Mouse (Mus musculus) c-Kit-positive CD71-positive TER-119-positive erythroid progenitor cells, embryonic 14.5 days (primary cell): ENCODE results near the gene Olfr815.
"Not testable (repeated sequence)": the region's sequence is repeated elsewhere in the genome, so short reads cannot be mapped to it uniquely, and the experiment has no call there.

ENCODE experiments used
- DNase-seq: peaks from one replicate; pipeline ENCODE4 v3.0.0-alpha.2; 2013; ENCODE audit warnings: low spot score

Olfr815 gene

DNA sequence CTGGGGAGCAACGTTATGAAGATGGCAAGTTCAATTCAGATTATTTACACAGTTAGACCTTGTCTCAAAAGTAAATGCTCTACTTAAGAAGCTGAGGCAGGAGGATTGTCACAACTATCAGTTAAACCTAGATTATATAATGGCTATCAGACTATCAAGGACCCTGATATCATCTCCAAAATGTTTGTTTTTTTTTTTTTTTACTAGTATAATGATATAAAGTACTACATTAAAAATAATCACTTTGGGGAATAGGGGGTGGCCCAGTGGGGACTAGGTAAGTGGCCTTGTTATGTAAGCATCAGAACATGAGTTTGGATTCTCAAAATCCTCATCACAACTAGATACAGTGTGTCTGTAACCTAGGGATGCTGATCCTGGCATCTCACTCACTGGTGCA is at the start of gene Olfr815:
Olfr815 (minus strand) TSS at position 101 of the 400 bp plus-strand sequence.
- not testable (repeated sequence) for DNase-seq

DNA sequence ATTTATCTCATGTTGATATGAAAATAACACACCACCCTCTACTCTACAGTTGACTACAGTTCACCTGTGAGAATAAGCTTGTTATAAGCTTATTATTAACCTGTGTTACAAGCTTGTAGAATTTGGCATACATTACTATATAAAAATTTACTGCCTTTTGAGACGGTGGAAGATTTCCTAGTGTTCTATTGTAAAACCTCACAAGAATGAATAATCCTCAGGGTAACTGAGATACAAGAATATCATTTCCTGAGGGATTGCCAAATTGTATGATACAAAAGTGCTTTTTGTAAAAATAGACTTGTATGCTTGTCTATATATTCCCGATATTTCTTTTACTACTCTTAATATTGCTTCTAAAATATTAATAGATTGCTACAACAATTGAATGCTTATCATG is 43.3 kb upstream of the Olfr815 start, which contains the start of gene Olfr818:
Olfr818 (minus strand) TSS at position 101 of the 400 bp plus-strand sequence.
- no peak for DNase-seq

GRCm38 (mm10) chr10:129915497-129915896 is 9.8 kb upstream of the Olfr815 start, which contains the start of gene Olfr816:
TSS of gene Olfr816 (minus strand) at chr10:129915597.
- no peak for DNase-seq

DNA sequence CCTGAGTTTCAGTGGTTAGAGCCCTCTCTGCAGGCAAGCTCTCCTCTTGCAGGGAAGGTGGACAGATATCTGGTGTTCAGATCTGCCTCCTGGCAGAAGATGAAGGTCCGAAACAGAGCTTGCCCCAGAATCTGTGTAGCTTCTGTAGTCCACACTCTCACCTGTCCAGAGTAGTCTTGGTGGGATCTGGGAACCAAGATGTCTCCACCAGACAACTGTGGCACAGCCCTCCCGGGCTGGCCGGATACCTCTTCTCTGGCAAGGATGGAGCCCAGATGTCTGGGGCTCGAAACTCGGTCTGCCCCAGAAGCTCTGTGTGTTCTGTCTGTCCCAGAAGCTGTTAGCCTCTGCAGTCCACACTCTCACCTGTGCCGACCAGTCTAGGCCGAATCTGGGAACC is 19.7 kb downstream of the Olfr815 start:
- DNase-seq = no peak

DNA sequence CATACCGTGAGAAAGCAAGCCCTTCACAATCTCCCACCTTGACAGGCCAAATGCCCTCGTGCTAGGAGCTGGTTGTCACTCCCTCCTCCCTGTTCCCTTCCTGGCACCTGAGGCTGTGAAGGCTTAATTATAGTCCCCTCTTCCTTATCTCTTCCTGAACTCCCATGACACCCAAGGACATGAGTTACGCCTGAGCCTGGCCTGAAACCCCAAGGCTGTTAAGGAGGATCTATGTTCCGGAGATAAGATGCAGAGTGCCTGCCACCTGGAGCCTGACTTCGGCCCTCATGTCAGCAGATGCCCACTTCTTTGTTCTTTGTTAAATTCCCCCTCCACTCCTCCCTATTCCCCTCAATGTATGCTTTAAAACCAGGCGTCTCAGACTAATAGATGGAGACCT is 20.2 kb downstream of the Olfr815 start:
- DNase-seq = not testable (repeated sequence)

- not testable (repeated sequence) for DNase-seq
These were observed 25.9 kb downstream of the Olfr815 start, which contains the start of gene Olfr814 for GRCm38 (mm10) chr10:129879751-129880150. TSS of gene Olfr814 (minus strand) at chr10:129879851.

DNA sequence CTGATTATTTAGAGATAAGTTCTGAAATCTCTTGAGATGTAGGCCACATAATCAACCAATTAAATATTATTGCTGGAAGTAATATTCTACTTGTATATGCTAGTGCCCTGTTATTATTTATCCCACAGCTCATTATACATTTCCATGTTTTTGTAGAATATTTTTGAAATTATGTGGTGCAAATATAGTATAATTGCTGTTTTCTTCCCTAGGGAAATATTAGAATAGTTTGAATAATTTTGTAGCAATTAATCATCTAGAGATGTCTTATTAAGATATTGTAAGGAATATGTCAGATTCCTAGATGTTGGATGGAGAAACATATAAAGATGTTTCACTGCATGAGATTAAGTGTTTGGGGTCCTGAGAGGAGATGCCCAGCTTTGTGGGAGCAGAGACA is 50.6 kb downstream of the Olfr815 start, which contains the start of gene Olfr813:
Olfr813 (plus strand) TSS at position 301 of the 400 bp plus-strand sequence.
- no peak for DNase-seq
